Mouse (Mus musculus): ENCODE data around the gene Rex1bd. TPM values are rescaled to one million over a fixed set of nuclear protein-coding genes. Genes with fewer than 3 reads are reported as not detected.

The Rex1bd gene
- total RNA-seq, 1 experiment from 2014 or later: 50.1 TPM

DNA sequence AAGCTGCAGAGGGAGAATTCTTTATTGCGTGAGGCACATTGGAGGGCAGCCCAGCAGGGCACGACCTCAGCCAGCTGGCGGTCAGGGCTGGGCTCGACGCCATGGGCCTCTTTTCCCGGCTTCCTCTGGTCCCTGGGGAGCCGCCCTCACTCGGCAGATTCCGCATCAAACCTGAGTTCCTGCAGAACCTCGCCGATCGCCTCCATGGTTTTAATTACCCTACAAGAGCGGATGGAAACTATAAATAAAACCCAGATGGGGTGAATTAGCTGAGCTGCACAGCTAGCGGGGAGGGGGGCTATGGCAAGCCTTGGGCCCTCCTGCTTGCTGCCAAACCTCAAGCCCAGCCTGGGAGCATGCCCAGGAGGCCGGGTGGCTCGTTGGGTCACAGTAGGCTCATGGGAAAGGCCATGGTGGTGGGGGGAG lies 2.2 kb downstream of the Rex1bd start:
- no peak for ATAC-seq (replicated peaks; ENCODE audit: low read depth, poor library complexity, severe bottlenecking)

DNA sequence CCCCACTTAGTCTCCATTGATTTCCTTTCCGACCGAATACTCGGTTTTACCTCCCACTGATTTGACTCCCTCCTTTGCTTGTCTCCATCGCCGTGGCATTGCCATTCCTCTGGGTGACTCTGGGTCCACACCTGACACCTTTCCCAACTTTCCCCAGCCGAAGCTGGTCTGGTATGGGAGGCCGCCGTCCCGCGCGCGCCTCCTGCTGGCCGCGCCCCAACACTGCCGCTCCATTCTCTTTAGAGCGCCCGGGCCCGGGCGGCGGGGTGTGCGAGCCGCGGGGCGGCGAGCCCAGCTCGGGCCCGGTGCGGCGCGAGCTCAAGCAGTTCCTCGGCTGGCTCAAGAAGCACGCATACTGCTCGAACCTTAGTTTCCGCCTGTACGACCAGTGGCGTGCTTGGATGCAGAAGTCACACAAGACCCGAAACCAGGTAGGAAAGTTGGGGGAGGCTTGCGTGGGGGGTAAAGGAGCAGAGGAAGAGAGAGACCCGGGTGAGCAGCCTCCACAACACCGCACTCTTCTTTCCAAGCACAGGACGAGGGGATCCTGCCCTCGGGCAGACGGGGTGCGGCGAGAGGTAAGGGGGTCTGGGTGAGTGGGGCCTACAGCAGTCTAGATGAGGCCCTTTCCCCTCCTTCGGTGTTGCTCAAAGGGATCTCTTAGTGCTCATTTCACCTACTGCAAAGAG lies 3.3 kb downstream of the Rex1bd start:
- no peak for ATAC-seq (replicated peaks; ENCODE audit: low read depth, poor library complexity, severe bottlenecking)

DNA sequence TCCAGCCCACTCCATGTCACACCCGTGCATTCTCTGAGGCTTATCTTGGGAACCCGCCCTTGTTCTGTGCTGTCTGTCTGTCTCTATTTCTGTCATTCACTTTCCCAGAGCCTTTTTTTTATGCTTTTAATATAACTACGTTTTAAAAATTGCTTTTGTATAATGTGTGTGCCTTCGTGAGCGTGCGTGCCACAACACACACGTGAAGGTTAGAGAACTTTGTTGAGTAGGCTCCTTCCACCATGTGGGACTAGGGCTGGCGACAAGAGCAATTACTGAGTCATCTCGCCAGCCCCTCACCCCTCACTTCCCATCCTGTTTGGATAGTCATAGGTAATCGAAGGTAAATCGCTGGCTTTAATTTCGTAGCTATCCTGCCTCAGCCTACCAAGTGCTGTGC lies 4.0 kb downstream of the Rex1bd start:
- ATAC-seq (replicated peaks; ENCODE audit: low read depth, poor library complexity, severe bottlenecking): no peak

DNA sequence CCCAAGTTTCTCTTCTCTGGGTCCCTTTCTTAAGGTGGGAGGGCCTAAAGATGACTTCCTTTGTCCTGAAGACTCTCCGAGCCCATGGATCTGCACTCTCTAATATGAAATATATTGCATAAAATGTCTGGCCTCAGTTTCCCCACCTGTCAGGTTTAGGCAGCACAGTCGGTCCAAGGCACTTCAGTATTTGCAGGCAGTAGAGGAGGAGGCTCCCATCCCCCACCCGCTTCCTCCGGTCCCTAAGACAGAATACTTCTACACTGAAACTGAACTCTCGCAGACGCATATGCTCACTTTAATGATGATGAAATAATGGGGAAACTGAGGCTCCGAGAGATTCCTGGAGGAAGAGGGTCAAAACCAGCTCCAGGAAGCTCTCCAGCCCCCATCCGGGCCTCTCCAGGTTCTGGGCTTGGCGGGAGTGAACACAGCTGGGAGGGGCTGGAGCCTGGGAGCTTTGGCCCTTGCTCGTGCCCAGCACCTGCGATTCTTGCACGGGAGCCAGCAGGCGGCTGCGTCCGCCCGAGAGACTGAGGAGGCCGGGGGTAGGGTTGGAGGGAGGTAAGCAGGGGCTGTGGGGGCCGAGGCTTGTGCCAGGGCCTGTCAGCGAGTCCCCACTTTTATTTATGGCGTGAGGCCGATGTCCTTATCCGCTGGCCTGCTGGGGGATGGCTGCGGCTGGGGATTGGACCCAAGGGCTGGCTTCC lies 4.6 kb downstream of the Rex1bd start:
- ATAC-seq (replicated peaks; ENCODE audit: low read depth, poor library complexity, severe bottlenecking): no peak

DNA sequence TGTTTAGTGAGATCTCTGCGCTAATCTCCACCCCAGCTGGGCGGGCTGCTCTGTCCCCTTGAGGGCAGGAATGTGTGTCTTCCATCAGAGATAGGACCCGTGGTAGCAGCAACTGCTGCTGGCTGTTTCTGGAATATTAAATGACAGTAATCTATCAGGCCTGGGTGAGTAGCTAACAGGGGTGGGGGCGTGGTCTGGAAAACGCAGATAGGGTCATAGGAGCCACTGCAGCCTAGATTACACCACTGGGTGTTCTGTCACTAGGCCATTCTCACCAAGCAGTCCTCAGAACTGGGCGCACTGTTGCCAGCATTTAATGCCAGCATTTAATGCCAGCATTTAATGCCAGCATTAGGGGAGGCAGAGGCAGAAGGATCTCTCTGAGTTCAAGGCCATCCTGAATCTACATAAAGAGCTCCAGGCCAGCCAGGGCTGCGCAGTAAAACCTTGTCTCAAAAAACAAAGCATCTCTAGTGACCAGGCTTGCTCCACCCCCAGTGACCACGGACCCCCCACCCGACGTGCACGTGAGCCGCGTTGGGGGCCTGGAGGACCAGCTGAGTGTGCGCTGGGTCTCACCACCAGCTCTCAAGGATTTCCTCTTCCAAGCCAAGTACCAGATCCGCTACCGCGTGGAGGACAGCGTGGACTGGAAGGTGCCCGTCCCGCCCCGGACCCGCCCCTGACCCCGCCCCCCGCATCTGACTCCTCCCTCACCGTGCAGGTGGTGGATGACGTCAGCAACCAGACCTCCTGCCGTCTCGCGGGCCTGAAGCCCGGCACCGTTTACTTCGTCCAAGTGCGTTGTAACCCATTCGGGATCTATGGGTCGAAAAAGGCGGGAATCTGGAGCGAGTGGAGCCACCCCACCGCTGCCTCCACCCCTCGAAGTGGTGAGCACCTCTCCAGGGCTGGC lies 5.9 kb downstream of the Rex1bd start:
- peak; percentile 16; the same call in 1 of the 2 replicates for ATAC-seq (replicated peaks; ENCODE audit: low read depth, poor library complexity, severe bottlenecking)

DNA sequence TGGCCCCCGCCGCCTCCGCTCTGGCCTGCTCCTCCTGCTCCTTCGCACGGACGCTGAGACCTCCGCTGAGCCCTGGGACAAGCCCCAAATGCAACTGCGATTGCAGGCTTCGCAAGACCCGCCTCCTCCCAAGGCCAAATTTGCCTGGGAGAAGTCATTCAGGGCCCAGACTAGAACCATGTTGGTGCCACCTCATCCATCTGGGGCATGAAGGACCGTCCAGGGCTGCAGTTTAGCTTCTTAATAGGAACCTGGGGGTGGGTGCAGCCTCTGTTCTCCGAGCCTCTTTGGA lies 10.8 kb downstream of the Rex1bd start:
- no peak for ATAC-seq (replicated peaks; ENCODE audit: low read depth, poor library complexity, severe bottlenecking)

DNA sequence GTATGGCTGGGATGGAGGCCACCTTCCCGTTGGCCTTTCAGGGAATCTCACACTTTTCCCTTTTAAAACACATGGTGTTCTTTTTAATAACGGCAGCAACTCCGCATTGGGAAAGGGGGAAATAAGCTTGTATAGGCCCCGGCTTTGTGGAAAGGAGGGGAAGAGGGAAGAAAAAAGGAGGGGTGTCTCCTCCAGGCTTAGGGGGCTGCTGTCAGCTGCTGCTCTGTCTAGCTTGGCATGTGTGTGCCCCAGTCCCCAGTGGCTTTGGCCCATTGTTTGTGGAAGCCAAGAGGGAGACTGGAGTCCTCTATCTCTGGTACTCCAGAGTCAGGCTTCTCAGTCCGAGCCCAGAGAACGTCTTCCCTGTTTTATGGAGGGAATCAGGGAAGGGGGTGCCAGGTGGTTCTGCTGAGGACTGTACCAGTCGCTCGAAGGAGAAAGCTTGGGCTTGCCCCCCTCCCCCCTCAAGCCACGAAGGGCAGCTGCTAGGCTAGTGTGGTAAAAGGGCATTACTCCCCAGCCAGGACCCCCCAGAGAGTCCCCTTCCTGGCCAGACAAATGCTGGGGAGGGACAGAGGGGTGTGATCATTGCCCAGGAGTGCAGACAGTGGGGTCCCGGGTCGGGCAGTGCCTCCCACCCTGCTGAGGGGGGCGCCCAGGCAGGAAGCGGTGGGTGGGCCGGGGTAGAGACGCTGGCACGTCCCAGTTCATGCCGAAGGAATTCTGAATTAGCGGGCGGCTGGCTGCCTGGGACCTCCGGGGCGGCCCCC lies 11.4 kb downstream of the Rex1bd start:
- no peak for ATAC-seq (replicated peaks; ENCODE audit: low read depth, poor library complexity, severe bottlenecking)

DNA sequence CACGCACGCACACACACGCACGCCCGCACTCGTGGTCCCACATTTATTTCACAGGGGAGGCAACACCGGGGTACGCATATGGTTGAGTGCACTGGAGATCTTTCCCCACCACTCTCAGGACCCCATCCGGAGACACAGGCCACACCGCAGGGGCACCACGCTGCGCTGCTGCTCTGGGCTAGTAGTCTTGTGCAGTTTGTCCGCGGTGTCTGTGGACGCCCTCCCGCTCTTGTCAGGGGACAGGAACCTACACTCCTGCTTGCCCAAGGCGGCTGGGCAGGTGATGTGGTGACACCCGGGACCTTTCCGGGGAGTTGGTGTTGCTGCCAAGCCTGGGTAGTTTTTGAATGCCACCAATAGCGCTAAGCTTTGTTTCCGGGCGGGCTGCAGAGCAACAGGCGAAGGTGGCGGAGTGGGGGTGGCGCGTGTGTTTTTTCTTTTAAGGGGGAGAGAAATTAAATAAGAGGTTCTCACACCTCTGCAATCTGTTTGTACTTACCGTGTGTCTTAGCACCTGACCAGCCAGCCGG lies 12.1 kb downstream of the Rex1bd start:
- peak; percentile 27; the same call in 1 of the 2 replicates for ATAC-seq (replicated peaks; ENCODE audit: low read depth, poor library complexity, severe bottlenecking)

DNA sequence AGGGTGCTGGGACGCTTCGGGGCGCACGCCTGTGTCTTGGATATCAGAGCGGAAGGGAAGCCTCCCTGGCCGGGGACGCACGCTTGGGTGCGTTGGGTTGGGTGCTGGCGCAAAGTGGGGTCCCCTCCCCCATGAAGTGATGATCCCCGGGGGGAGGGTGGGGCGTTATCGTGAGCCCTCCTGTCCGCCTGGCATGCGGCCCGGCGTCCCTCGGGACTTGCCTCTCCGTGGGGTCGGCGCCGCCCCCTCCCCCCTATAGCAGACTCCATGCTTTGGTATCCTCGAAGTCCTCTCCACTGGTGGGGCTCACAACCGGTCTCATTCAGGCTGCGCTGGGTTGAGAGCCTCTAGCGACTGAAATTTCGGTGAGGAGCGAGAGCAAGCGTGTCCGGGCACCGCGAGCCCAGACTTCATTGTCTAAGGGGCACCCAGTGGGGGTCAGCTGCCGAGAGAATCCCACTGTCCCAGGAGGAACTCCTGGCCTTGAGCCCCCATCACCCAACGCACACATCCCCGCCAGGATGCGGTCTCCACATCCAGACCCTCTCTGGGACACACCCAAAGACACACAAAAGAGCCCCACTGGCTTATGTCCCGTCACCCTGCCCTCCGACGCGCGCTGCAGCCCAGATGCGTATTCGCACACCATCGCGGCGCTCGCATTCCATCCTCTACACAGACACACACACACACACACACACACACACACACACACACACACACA lies 12.7 kb downstream of the Rex1bd start:
- ATAC-seq (replicated peaks; ENCODE audit: low read depth, poor library complexity, severe bottlenecking): no peak

DNA sequence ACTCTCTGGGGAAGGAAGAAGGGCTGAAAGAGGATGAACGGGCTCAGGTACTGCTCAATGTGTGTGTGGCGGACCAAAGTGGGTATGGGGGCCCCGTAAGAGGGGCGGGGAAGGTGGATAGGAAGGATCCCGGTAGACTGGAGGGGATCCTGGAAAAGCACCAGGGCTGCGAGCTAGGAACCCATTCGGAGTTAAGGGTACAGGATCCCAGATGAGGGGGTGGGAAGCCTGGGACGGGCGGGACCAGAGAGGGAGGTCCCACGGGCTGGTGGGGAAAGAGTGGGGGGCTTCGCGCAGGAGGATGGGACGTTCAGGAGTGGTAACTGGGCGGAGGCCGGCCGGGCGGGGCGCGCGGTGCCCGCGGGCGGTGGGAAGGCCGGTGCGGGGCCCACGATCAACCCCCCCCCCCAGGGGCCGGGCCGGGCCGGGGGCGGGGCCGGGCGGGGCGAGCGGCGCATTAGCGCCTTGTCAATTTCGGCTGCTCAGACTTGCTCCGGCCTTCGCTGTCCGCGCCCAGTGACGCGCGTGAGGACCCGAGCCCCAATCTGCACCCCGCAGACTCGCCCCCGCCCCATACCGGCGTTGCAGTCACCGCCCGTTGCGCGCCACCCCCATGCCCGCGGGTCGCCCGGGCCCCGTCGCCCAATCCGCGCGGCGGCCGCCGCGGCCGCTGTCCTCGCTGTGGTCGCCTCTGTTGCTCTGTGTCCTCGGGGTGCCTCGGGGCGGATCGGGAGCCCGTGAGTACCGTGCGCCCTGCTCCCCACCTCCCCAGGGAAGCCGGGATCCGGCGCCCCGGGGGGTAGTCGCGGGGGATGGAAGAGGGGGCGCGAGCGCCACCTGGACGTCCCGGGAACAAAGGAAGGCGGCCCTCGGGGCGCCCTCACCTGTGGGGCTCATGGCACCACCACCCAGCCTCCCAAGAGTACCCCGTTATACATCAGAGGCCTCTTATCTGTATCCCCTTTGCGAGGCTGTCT lies 13.6 kb downstream of the Rex1bd start, which contains the start of gene Crlf1:
Crlf1 (plus strand) TSS at position 495 of the 977 bp plus-strand sequence.
- no peak for ATAC-seq (replicated peaks; ENCODE audit: low read depth, poor library complexity, severe bottlenecking)

DNA sequence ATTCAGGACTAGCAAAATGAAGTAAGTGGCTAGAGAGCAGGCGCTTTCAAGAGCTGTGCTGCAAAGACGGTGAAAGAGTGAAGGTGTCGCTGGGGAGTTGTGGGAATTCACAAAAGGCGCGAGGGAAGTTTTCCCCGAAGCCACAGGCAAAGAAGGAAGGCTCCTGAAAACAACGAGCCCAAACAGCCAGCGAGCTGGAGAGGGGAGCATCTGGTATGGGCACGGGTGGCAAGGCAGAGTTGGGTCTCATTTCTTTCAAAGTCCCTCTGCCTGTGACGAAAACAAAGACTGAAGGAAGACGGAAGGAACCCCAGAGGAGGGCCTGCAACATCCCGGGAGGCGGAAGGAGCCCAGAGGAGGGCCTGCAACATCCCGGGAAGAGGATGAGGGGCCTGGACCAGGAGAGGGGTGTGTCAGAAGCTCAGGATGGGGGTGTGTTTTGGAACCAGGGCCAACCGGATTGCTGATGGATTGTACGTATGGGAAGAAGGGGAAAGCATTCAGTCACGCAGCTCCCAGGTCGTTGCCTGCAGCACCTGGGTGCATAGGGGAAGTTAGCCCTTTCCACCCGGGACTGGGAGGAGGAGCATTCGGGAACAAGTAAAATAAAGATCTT lies 15.6 kb downstream of the Rex1bd start:
- ATAC-seq (replicated peaks; ENCODE audit: low read depth, poor library complexity, severe bottlenecking): no peak

DNA sequence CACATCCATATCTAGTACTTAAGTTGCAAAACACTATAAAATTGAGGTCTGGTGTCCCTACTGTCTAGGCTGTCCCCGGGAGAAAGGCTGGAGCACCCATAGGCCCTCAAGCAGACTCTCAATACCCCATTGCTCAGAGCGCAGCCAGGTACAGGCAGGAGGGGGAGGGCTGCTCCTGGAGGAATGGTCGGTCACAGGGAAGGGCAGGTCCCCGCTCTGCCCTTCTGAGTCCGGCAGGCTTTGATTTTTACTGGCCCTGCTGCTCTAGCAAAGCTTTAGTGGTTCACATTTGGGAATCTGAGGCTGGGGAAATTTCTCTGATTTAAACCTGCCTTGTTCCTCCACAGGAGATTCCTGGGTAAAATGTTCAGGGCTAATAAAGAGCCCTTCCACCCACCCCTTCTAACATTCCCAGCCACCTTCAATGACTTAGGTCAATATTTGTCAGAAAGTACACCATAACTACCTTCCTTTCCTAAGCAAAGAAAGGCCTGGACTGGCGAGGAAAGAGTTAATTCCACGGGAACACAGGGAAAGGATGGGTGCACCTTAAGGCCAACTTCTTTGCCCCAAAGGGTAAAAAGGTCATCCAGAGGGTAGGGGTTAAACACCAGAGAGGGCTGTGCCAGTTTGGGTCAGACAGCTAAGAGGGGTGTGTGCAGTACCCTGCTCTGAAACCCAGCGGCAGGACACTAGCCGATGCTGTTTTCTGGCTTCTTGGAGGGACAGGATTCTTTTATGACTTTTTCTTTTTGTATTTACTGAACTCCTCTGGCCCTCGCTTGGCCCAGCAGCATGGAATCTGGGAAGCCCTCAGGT lies 16.3 kb downstream of the Rex1bd start:
- no peak for ATAC-seq (replicated peaks; ENCODE audit: low read depth, poor library complexity, severe bottlenecking)

DNA sequence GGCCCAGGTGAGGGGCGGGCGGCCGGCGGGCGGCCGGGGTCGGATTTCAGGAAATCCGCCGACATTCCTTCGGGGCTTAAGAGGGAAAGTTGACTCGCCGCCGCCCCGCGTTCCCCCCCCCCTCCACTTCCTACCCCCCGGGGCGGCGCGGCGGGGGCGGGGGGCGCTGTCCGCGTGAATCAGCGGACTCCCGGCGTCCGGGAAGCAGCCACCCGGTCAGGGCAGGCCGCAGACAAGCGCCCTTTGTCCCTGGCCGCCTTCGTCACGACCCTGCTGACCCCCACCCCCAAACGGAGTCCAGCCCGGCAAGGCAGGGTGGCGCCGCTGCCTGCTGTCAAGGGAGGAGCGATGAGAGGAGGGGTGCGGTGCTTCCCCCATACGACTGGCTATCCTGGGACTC lies 17.0 kb downstream of the Rex1bd start:
- ATAC-seq (replicated peaks; ENCODE audit: low read depth, poor library complexity, severe bottlenecking): no peak

DNA sequence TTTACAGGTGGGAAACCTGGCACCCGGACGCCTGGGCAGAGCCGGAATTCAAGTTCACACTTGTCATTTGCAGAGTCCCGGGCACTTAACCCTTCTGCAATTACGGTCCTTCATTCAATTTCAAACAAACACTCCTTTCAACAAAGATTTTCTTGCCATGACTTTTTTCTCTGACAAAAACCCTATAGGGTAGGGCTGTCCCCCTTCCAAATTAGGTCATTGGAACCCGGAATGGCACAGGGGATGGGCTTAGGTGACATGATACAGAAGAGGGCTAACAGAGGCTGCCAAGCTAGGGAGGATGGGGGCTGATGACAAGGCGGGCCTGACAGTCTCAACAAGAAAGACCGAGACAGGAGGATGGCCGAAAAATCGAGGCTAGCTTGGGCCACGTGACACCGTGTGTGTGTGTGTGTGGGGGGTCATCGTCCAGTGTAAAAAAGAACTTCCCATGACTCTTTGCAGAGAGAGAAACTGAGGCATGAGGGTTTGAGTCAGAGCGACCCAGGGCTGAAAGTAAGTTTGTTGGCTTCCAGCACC lies 17.6 kb downstream of the Rex1bd start:
- ATAC-seq (replicated peaks; ENCODE audit: low read depth, poor library complexity, severe bottlenecking): no peak

DNA sequence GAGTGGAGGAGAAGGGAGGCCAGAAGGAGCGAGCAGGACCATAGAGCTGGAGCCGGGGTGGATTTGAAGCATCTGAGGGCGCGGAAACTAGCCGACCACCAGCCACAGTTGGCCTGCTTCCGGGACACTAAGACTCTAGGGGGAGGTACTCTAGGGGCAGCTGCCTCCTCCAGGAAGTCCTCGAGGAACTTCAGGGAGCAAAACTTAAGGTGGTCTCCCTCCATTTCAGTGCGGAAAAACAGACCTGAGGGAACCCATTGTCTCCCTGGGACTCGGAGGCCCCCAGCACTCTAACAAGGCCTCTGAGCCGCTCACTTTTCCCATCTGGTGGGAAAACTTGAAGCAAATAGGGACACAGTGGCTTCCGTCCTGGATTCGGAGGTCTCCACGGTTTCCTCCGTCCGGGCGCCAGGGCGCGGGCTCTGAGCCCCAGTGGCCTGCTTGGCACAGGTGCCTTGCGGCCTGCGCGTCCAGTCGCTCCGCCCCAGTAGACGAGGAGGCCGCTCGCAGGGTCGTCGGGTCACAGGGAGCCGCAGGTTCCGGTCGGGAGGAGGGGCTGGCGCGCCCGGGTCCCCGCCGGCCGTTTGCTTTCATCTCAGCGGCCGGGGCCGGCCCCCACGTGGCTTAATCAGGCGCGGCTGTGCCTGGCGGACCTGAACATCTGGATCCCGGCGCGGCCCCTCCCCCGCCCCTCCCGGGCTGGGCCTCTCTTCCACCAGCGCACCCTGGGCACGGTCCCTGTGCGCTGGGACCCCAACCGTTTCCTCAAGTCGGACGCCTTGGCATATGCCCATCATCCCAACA lies 18.4 kb downstream of the Rex1bd start:
- peak; percentile 27 for ATAC-seq (replicated peaks; ENCODE audit: low read depth, poor library complexity, severe bottlenecking)
